Mouse (Mus musculus) embryonic fibroblast, embryonic 13.5 days (primary cell): ENCODE results near the gene Sf3b1.

Experiments used
- CTCF ChIP-seq: IDR thresholded peaks from 2 replicates; pipeline ENCODE4 v1.5.1; 2011; ENCODE audit warnings: mild to moderate bottlenecking, control low read depth, low read length, moderate library complexity, borderline replicate concordance; ENCODE audit not compliant: insufficient read depth
- POLR2A ChIP-seq: IDR thresholded peaks from 2 replicates; pipeline ENCODE4 v1.6.1; 2011; ENCODE audit warnings: low read depth, mild to moderate bottlenecking, control low read depth, low read length, moderate library complexity

- TF ChIP-seq CTCF (no peak), POLR2A (no peak)
These were observed 72.4 kb downstream of the Sf3b1 start for GRCm38 (mm10) chr1:54954856-54955255.
